ENCODE assay signal across 20 mouse cellular contexts in genomic region chr15:95793748-95794491, GRCm38 (mm10). TPM values are rescaled to one million over a fixed set of nuclear protein-coding genes. Genes with fewer than 3 reads are reported as not detected.
DNase-seq lines count a peak whose midpoint lies in the region; ATAC-seq and TF ChIP-seq lines count a peak whose summit lies in the region.
"Had no signal": no experiment of that assay in that cellular context is flagged by ENCODE, and none has a peak within 500 bp of the region (broad histone marks: within the 10 kb centered on the region; RNA-seq: fewer than 3 reads in every experiment).

No protein-coding gene starts in this region.

- ATAC-seq in heart, embryonic 16.5 days (replicated peaks; ENCODE audit: extremely low read depth, insufficient read depth, low FRiP score): no peak
- no peak for ATAC-seq in heart, embryonic 11.5 days (replicated peaks; ENCODE audit: insufficient number of reproducible peaks, low FRiP score, low TSS enrichment)
- no peak for ATAC-seq in megakaryocyte, adult 5-6 weeks (ENCODE audit: poor library complexity, severe bottlenecking)
- ATAC-seq: CD4-positive, CD25-positive, alpha-beta regulatory T cell, adult 4 months had no signal

- WGBS in heart, embryonic 16.5 days: 75% methylated on average over 9 of the region's 9 CpGs
- WGBS in heart, embryonic 11.5 days (ENCODE audit: insufficient replicate concordance): 82% methylated on average over 9 of the region's 9 CpGs
- 67% methylated on average over 9 of the region's 9 CpGs for WGBS in small intestine, adult 2 months

- 0 out of 2 replicates have a peak overlapping the region, but pooled peaks have one; percentile 16 for H3K4me2 ChIP-seq in heart, embryonic 16.5 days (ENCODE audit: low read depth, low read length)
- H3K4me2 ChIP-seq in heart, embryonic 11.5 days: no peak overlapping the region
- H3K4me2 ChIP-seq: forebrain, embryonic 12.5 days; limb, embryonic 12.5 days had no signal

- H3K9me3 ChIP-seq in heart, embryonic 16.5 days (replicated peaks; ENCODE audit: control insufficient read depth, low read length): no peaks in the 10 kb centered on the region
- no peaks in the 10 kb centered on the region for H3K9me3 ChIP-seq in heart, embryonic 11.5 days (replicated peaks; ENCODE audit: control insufficient read depth, low read length)
- H3K9me3 ChIP-seq in megakaryocyte, embryonic 14.5 days: no peaks in the 10 kb centered on the region
- H3K9me3 ChIP-seq: forebrain, embryonic 12.5 days; limb, embryonic 12.5 days; midbrain, embryonic 10.5 days had no signal

- H3K4me3 ChIP-seq in heart, embryonic 16.5 days (ENCODE audit: low read length): no peak overlapping the region
- no peak overlapping the region for H3K4me3 ChIP-seq in heart, embryonic 11.5 days (ENCODE audit: low read depth, low read length)
- peak overlapping the region; percentile 83 for H3K4me3 ChIP-seq in megakaryocyte, embryonic 14.5 days (replicated peaks)
- no peak overlapping the region for H3K4me3 ChIP-seq in bone marrow macrophage, adult 2 months (ENCODE audit: insufficient read depth, low read length)
- H3K4me3 ChIP-seq in small intestine, adult 2 months (ENCODE audit: low read depth, low read length): peak overlapping the region; percentile 48
- H3K4me3 ChIP-seq: forebrain, embryonic 12.5 days; limb, embryonic 12.5 days; midbrain, embryonic 10.5 days had no signal

- peaks cover 61% of the 10 kb centered on the region for H3K4me1 ChIP-seq in heart, embryonic 16.5 days (ENCODE audit: control insufficient read depth, insufficient read depth, low read length)
- peaks cover 49% of the 10 kb centered on the region for H3K4me1 ChIP-seq in heart, embryonic 11.5 days (ENCODE audit: control insufficient read depth, insufficient read depth, low read length)
- peaks cover 81% of the 10 kb centered on the region for H3K4me1 ChIP-seq in megakaryocyte, embryonic 14.5 days
- H3K4me1 ChIP-seq in bone marrow macrophage, adult 2 months (ENCODE audit: control insufficient read depth, insufficient read depth, low read length): peaks cover 62% of the 10 kb centered on the region
- H3K4me1 ChIP-seq in small intestine, adult 2 months (ENCODE audit: control insufficient read depth, insufficient read depth, insufficient read length, low read length): peaks cover 23% of the 10 kb centered on the region

- H3K27me3 ChIP-seq in heart, embryonic 16.5 days (ENCODE audit: control insufficient read depth, insufficient read depth, low read length): no peaks in the 10 kb centered on the region
- H3K27me3 ChIP-seq in heart, embryonic 11.5 days (ENCODE audit: control insufficient read depth, insufficient read depth, low read length): no peaks in the 10 kb centered on the region
- no peaks in the 10 kb centered on the region for H3K27me3 ChIP-seq in megakaryocyte, embryonic 14.5 days (replicated peaks)
- H3K27me3 ChIP-seq in small intestine, adult 2 months (ENCODE audit: control insufficient read depth, insufficient read depth, low read length): no peaks in the 10 kb centered on the region

- no peak overlapping the region for H3K27ac ChIP-seq in heart, embryonic 16.5 days (ENCODE audit: low read length)
- no peak overlapping the region; the same call in 1 of the 2 replicates for H3K27ac ChIP-seq in heart, embryonic 11.5 days (ENCODE audit: low read depth, low read length)
- H3K27ac ChIP-seq in bone marrow macrophage, adult 2 months (ENCODE audit: insufficient read depth, low read depth, low read length): peak overlapping the region; percentile 21
- H3K27ac ChIP-seq in small intestine, adult 2 months (ENCODE audit: insufficient read depth, low read depth, low read length): peak overlapping the region; percentile 77
- H3K27ac ChIP-seq: forebrain, embryonic 12.5 days; hindbrain, embryonic 14.5 days; limb, embryonic 12.5 days; midbrain, embryonic 10.5 days had no signal

- TF ChIP-seq POLR2A in bone marrow macrophage, adult 2 months (IDR thresholded peaks at IDR 0.05; ENCODE audit: borderline replicate concordance, low read depth, low read length): no peak
- TF ChIP-seq POLR2A in small intestine, adult 2 months (IDR thresholded peaks at IDR 0.05; ENCODE audit: low read depth, low read length): no peak

- H3K9ac ChIP-seq in heart, embryonic 16.5 days (ENCODE audit: low read length): no peak overlapping the region
- H3K9ac ChIP-seq in heart, embryonic 11.5 days (ENCODE audit: low read depth, low read length): no peak overlapping the region
- H3K9ac ChIP-seq: forebrain, embryonic 12.5 days; hindbrain, embryonic 14.5 days; limb, embryonic 12.5 days; lung, embryonic 14.5 days had no signal

- DNase-seq in layer of hippocampus, adult 18-20 months (ENCODE audit: low spot score in 2 of 2): no peak
- no peak for DNase-seq in left cerebral cortex, adult 9 months (ENCODE audit: low spot score in 2 of 2)
- DNase-seq: adrenal gland, adult 2 months; cerebellum, adult 9-10 months; embryo, embryonic 11 days; kidney, adult 8-10 months; right cerebral cortex, adult 18-20 months; thymus, postnatal 14 days had no signal

- no peak for TF ChIP-seq CTCF in bone marrow macrophage, adult 2 months (IDR thresholded peaks at IDR 0.05; ENCODE audit: low read depth, low read length)
- TF ChIP-seq CTCF in small intestine, adult 2 months (IDR thresholded peaks at IDR 0.05; ENCODE audit: extremely low read depth, insufficient read length, insufficient replicate concordance, low read depth, low read length): no peak

- no peaks in the 10 kb centered on the region for H3K36me3 ChIP-seq in heart, embryonic 16.5 days (ENCODE audit: control insufficient read depth, insufficient read depth)
- no peaks in the 10 kb centered on the region for H3K36me3 ChIP-seq in heart, embryonic 11.5 days (ENCODE audit: control insufficient read depth, insufficient read depth, low read length)
- peaks cover 62% of the 10 kb centered on the region for H3K36me3 ChIP-seq in megakaryocyte, embryonic 14.5 days (replicated peaks; ENCODE audit: low read length)
- H3K36me3 ChIP-seq in small intestine, adult 2 months (ENCODE audit: control insufficient read depth, insufficient read depth, low read length): peaks cover 20% of the 10 kb centered on the region

RNA-seq across cellular contexts. Expression of gene Ano6, which starts 3.3 kb away (rescaled TPM):
- 32.3 and 34.4 TPM in 2 replicates for polyA plus RNA-seq in heart, embryonic 16.5 days (2015; fragmentation: Nextera tagmentation; extraction: Ambion mirVana)
- polyA plus RNA-seq in heart, embryonic 11.5 days (2014; fragmentation: Nextera tagmentation; extraction: Ambion mirVana): 40.9 and 45.7 TPM in 2 replicates
- 2.4 and 10.3 TPM in 2 replicates for polyA plus RNA-seq in megakaryocyte, embryonic 14.5 days (2012; ENCODE audit: insufficient read depth, low replicate concordance)
- total RNA-seq in megakaryocyte, adult 5-6 weeks (2015): 32.6 and 39.0 TPM in 2 replicates
- 46.7 and 47.2 TPM in 2 replicates for total RNA-seq in megakaryocyte, adult 5-6 weeks (2017)
- polyA plus RNA-seq in bone marrow macrophage, adult 2 months (2012; ENCODE audit: insufficient read depth, insufficient read length, missing spikeins): 64.0 and 73.0 TPM in 2 replicates
- 15.1 and 172 TPM in 2 replicates for polyA plus RNA-seq in small intestine, adult 2 months (2012; rRNA removed)
- total RNA-seq in layer of hippocampus, adult 18-20 months (2021): 10 to 100 TPM; 20.6 to 27.4 TPM

Comparison
In these comparisons a context has a peak if more than half of its experiments do, and no peak if none do; other contexts are left out.
1. H3K27ac ChIP-seq: peak in bone marrow macrophage, adult 2 months (single experiment) and small intestine, adult 2 months (single experiment); none in heart, embryonic 16.5 days (single experiment) and heart, embryonic 11.5 days (single experiment).
2. H3K4me3 ChIP-seq: peak in megakaryocyte, embryonic 14.5 days (single experiment) and small intestine, adult 2 months (single experiment); none in heart, embryonic 16.5 days (single experiment), heart, embryonic 11.5 days (single experiment) and bone marrow macrophage, adult 2 months (single experiment).